Mouse (Mus musculus) hindbrain, embryonic 15.5 days (tissue): Measurements from ENCODE around the gene Pgk1. TPM values are rescaled to one million over a fixed set of nuclear protein-coding genes. Genes with fewer than 3 reads are reported as not detected.

Experiments
- polyA plus RNA-seq: library from polyadenylated mRNA; unstranded; fragments of >200 nt; fragmentation: Nextera tagmentation; extraction: Ambion mirVana; gene quantifications from 2 replicates; pipeline ENCODE4 v1.2.1, GENCODE M21; 2015

The Pgk1 gene
- polyA plus RNA-seq, 1 experiment from 2014 or later = 269 TPM

Other genes starting within 250 kb of the Pgk1 start
- gene Magt1, start 175.2 kb upstream of the Pgk1 start, polyA plus RNA-seq = 22.4 and 23.6 TPM in 2 replicates
- gene Cox7b, start 171.4 kb upstream of the Pgk1 start, polyA plus RNA-seq = 401 and 490 TPM in 2 replicates
- gene Atp7a, start 159.8 kb upstream of the Pgk1 start, polyA plus RNA-seq = 12.5 and 14.0 TPM in 2 replicates
- 0.23 and 0.43 TPM in 2 replicates for gene Tlr13, start 43.9 kb upstream of the Pgk1 start, polyA plus RNA-seq
- gene Taf9b, start 34.1 kb downstream of the Pgk1 start, polyA plus RNA-seq = 17.3 and 17.7 TPM in 2 replicates
- gene Fnd3c2, start 68.3 kb downstream of the Pgk1 start, polyA plus RNA-seq = not detected in 2 replicates